Mouse (Mus musculus) stomach, embryonic 16.5 days (tissue): Measurements from ENCODE around the gene Mitd1. TPM values are rescaled to one million over a fixed set of nuclear protein-coding genes. Genes with fewer than 3 reads are reported as not detected.

Source experiments
- ATAC-seq: fragments of 200-750 bp; cut with Nextera tagmentation; 2 replicates; pipeline ENCODE4 v1.8.0; 2017; ENCODE audit warnings: moderate number of reproducible peaks, moderate TSS enrichment; ENCODE audit not compliant: insufficient read depth, low FRiP score
- H3K27ac ChIP-seq: fragments of 300-500 bp; sonication (generic); 2 replicates; pipeline ENCODE4 v1.5.1; 2014; ENCODE audit warnings: low read length
- H3K27me3 ChIP-seq: fragments of 300-500 bp; sonication (generic); 2 replicates; pipeline ENCODE4 v1.6.1; 2014; ENCODE audit warnings: low read length, control low read depth, mixed read lengths; ENCODE audit not compliant: control insufficient read depth, insufficient read depth
- H3K36me3 ChIP-seq: fragments of 300-500 bp; sonication (generic); 2 replicates; pipeline ENCODE4 v1.6.1; 2014; ENCODE audit warnings: low read length; ENCODE audit not compliant: control insufficient read depth, insufficient read depth
- H3K4me1 ChIP-seq: fragments of 300-500 bp; sonication (generic); 2 replicates; pipeline ENCODE4 v1.6.1; 2014; ENCODE audit warnings: low read length, control low read depth, mixed read lengths; ENCODE audit not compliant: control insufficient read depth, insufficient read depth
- H3K4me2 ChIP-seq: fragments of 300-500 bp; sonication (generic); 2 replicates; pipeline ENCODE4 v1.6.1; 2014; ENCODE audit warnings: low read depth, low read length, mixed read lengths
- H3K4me3 ChIP-seq: fragments of 300-500 bp; sonication (generic); replicated peaks from 2 replicates; pipeline ENCODE4 v1.5.1; 2014; ENCODE audit warnings: mild to moderate bottlenecking, low read length
- H3K9ac ChIP-seq: fragments of 300-500 bp; sonication (generic); 2 replicates; pipeline ENCODE4 v1.6.1; 2014; ENCODE audit warnings: low read length
- H3K9me3 ChIP-seq: fragments of 300-500 bp; sonication (generic); replicated peaks from 2 replicates; pipeline ENCODE4 v1.6.1; 2016; ENCODE audit warnings: low read length, control low read depth; ENCODE audit not compliant: control insufficient read depth
- WGBS: fragments of 180-500 bp; shearing (Covaris S2); extraction: QIAGEN DNeasy Blood & Tissue Kit; methylation state at CpG from one replicate; pipeline ENCODE4 v1.1.7; 2014; 5-methylcytosine and 5-hydroxymethylcytosine counted together
- polyA plus RNA-seq: library from polyadenylated mRNA; unstranded; fragments of >200 nt; fragmentation: Nextera tagmentation; extraction: Ambion mirVana; gene quantifications from 2 replicates; pipeline ENCODE4 v1.2.1, GENCODE M21; 2015

The Mitd1 gene
- polyA plus RNA-seq, 1 experiment from 2014 or later, result 28.4 TPM

- peaks cover 11% of the 10 kb centered on the region for H3K9me3 ChIP-seq
- peak; percentile 94 for ATAC-seq
- peaks cover 23% of the 10 kb centered on the region for H3K36me3 ChIP-seq
- peak overlapping the region; percentile 70 for H3K9ac ChIP-seq
- peak overlapping the region; percentile 61 for H3K4me3 ChIP-seq
- H3K4me1 ChIP-seq, result peaks cover 3% of the 10 kb centered on the region
- peak overlapping the region; percentile 72 for H3K4me2 ChIP-seq
- no peaks in the 10 kb centered on the region for H3K27me3 ChIP-seq
- 5% methylated on average over 33 of the region's 33 CpGs for WGBS
- H3K27ac ChIP-seq, result peak overlapping the region; percentile 88
Observed at GRCm38 (mm10) chr1:37872131-37873067, 17.8 kb downstream of the Mitd1 start.

- Histone ChIP-seq H3K27me3 (no peaks in the 10 kb centered on the region), H3K4me1 (peaks cover 3% of the 10 kb centered on the region), H3K4me3 (peak within 1 kb of the TSS; percentile 61), H3K36me3 (peaks cover 20% of the 10 kb centered on the region), H3K4me2 (peak within 1 kb of the TSS; percentile 72), H3K27ac (peak within 1 kb of the TSS; percentile 88), H3K9ac (peak within 1 kb of the TSS; percentile 70), H3K9me3 (peaks cover 11% of the 10 kb centered on the region)
- ATAC-seq, result peak; percentile 70; the same call in 1 of the 2 replicates
- 3% methylated on average over 7 of the region's 7 CpGs for whole genome bisulfite sequencing
Observed at GRCm38 (mm10) chr1:37871704-37872103, 18.5 kb downstream of the Mitd1 start, which contains the start of gene Lipt1. Gene Lipt1, plus strand, starts transcription at chr1:37871738.

DNA sequence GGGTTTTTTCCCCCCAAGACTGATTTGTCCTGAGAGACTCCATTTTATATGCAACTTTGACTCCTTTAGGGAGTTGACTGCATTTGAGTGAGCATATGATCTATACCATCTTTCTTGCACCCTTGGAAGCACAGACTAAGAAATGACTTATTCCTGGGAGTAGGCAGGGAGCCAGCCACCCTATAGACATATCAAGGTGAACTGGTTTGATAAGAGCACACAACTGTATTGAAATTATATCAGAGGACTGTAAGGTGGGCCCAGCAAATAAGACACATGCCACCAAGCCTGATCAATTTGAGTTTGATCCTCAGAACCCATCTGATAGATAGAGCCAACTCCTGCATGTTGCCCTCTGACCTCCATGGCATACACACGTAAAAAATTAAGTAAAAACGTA, 20.8 kb downstream of the Mitd1 start:
- Histone ChIP-seq H3K4me3 (no peak overlapping the region), H3K27me3 (no peaks in the 10 kb centered on the region), H3K36me3 (no peaks in the 10 kb centered on the region), H3K9ac (no peak overlapping the region), H3K9me3 (no peaks in the 10 kb centered on the region), H3K4me2 (no peak overlapping the region), H3K27ac (no peak overlapping the region), H3K4me1 (peaks cover 3% of the 10 kb centered on the region)
- no peak for ATAC-seq
- 42% methylated on average over 2 of the region's 2 CpGs for WGBS

GRCm38 (mm10) chr1:37868640-37869039, 21.6 kb downstream of the Mitd1 start:
- ATAC-seq, result no peak
- no peak overlapping the region for H3K4me3 ChIP-seq
- H3K27me3 ChIP-seq, result no peaks in the 10 kb centered on the region
- no peaks in the 10 kb centered on the region for H3K9me3 ChIP-seq
- WGBS, result 60% methylated on average over 10 of the region's 10 CpGs
- no peaks in the 10 kb centered on the region for H3K36me3 ChIP-seq
- H3K4me1 ChIP-seq, result peaks cover 3% of the 10 kb centered on the region
- no peak overlapping the region for H3K4me2 ChIP-seq
- no peak overlapping the region for H3K27ac ChIP-seq
- no peak overlapping the region for H3K9ac ChIP-seq

DNA sequence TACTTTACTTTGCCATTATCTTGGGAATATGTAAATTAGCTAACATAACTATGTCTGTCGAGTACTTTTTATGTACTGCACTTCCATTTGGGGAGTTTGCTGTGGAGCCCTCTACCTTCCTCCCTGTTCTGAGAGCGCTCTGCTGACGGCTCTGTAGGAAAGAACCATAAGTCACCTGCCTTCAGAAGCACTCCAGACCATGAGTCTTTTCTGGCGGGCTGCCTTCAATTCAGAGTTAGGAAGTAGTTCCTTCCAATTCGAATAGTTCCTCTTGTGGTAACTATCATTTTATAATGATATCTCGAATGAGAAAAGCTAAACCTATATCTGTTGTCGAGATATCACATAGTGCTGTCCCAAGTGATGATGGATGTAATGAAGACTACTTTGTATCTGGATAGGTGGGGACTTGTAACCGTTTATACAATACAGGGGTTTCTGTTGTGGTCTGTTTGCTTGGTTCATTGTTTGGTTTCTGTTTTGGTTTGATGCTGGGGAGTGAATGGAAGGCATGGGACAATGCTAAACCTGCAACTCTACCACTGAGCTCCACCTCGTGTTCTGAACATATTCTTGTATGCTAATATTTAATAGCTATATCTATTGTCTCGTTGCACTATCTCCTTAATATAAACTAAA, 22.4 kb downstream of the Mitd1 start:
- H3K36me3 ChIP-seq, result no peaks in the 10 kb centered on the region
- H3K27me3 ChIP-seq, result no peaks in the 10 kb centered on the region
- H3K4me3 ChIP-seq, result no peak overlapping the region
- no peak overlapping the region for H3K27ac ChIP-seq
- no peak overlapping the region for H3K4me2 ChIP-seq
- ATAC-seq, result no peak
- WGBS, result 61% methylated on average over 10 of the region's 10 CpGs
- H3K9ac ChIP-seq, result no peak overlapping the region
- no peaks in the 10 kb centered on the region; the same call in 1 of the 2 replicates for H3K4me1 ChIP-seq
- no peaks in the 10 kb centered on the region for H3K9me3 ChIP-seq

- no peak overlapping the region for H3K9ac ChIP-seq
- no peaks in the 10 kb centered on the region for H3K9me3 ChIP-seq
- no peaks in the 10 kb centered on the region for H3K27me3 ChIP-seq
- no peaks in the 10 kb centered on the region; the same call in 1 of the 2 replicates for H3K4me1 ChIP-seq
- no peak overlapping the region for H3K4me2 ChIP-seq
- no peaks in the 10 kb centered on the region for H3K36me3 ChIP-seq
- no peak overlapping the region for H3K27ac ChIP-seq
- no peak overlapping the region for H3K4me3 ChIP-seq
- WGBS, result 86% methylated on average over 1 of the region's 1 CpGs
- no peak for ATAC-seq
Observed at GRCm38 (mm10) chr1:37867056-37867455, 23.2 kb downstream of the Mitd1 start.

GRCm38 (mm10) chr1:37866286-37866685, 23.9 kb downstream of the Mitd1 start, which contains the start of gene Tsga10:
Gene Tsga10, minus strand, starts transcription at chr1:37866429.
- peak within 1 kb of the TSS; percentile 95 for H3K27ac ChIP-seq
- no peaks in the 10 kb centered on the region for H3K27me3 ChIP-seq
- 82% methylated on average over 6 of the region's 6 CpGs for WGBS
- H3K4me3 ChIP-seq, result peak within 1 kb of the TSS; percentile 78
- peak within 1 kb of the TSS; percentile 80 for H3K4me2 ChIP-seq
- H3K4me1 ChIP-seq, result no peaks in the 10 kb centered on the region
- no peak for ATAC-seq
- no peaks in the 10 kb centered on the region for H3K9me3 ChIP-seq
- H3K9ac ChIP-seq, result peak within 1 kb of the TSS; percentile 77
- H3K36me3 ChIP-seq, result no peaks in the 10 kb centered on the region

DNA sequence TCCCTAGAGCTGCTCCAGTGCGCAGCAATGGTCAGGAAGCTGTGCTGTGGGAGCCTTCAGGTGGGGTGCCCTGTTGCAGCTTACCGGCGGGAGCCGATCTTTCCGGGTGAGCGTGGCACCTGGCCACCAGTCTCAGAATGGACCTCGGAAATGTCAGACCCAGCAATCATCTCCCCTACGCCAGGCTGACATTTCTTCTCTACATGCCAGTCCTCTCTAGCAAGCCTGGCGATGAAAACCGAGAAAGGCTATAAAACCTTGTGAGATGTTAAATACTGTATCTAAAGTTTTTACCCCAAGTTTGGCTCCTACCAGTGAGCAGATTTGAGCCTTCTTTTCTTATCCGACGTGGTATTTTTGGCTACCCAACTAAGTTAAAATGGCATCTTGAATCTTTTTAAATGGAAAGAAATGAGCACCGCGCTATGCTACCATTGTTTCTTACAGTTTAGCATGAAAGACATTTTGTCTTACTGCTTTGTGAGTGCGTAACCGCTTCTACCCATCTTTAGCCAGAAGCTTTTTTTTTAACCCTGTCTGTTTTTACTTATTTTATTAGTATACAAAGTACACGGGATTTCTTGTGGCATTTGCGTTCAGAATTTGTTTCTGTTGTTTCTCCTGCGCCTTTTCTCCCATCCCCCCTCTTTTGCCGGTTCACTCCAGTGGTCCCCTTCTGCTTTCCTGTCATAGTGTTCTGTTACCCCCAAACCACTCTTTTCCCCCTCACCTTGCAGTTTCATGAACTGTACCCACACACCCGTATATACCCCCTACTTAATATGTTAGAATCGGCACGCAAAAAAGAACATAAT, 24.6 kb downstream of the Mitd1 start:
- Histone ChIP-seq H3K9me3 (no peaks in the 10 kb centered on the region), H3K4me2 (peak overlapping the region; percentile 80), H3K27me3 (no peaks in the 10 kb centered on the region), H3K27ac (peak overlapping the region; percentile 95), H3K4me1 (no peaks in the 10 kb centered on the region), H3K4me3 (peak overlapping the region; percentile 78), H3K9ac (peak overlapping the region; percentile 77), H3K36me3 (no peaks in the 10 kb centered on the region)
- no peak for ATAC-seq
- 9% methylated on average over 23 of the region's 23 CpGs for WGBS
